Mouse (Mus musculus) hindbrain, embryonic 10.5 days (tissue): Measurements from ENCODE around the gene Prrx2. TPM values are rescaled to one million over a fixed set of nuclear protein-coding genes. Genes with fewer than 3 reads are reported as not detected.
"Not testable (repeated sequence)": the region's sequence is repeated elsewhere in the genome, so short reads cannot be mapped to it uniquely, and the experiment has no call there.

Experiments used
- DNase-seq: peaks from one replicate; pipeline ENCODE4 v3.0.0-alpha.2; 2017; ENCODE audit warnings: low spot score
- H3K27ac ChIP-seq: fragments of 300-500 bp; sonication (generic); 2 replicates; pipeline ENCODE4 v1.5.1; 2016; ENCODE audit warnings: mild to moderate bottlenecking, moderate library complexity
- H3K27me3 ChIP-seq: fragments of 300-500 bp; sonication (generic); 2 replicates; pipeline ENCODE4 v1.6.1; 2016; ENCODE audit warnings: mild to moderate bottlenecking; ENCODE audit not compliant: poor library complexity, insufficient read depth, severe bottlenecking
- H3K36me3 ChIP-seq: fragments of 300-500 bp; sonication (generic); 2 replicates; pipeline ENCODE4 v1.6.1; 2016; ENCODE audit warnings: mild to moderate bottlenecking, moderate library complexity
- H3K4me1 ChIP-seq: fragments of 300-500 bp; sonication (generic); replicated peaks from 2 replicates; pipeline ENCODE4 v1.6.1; 2016; ENCODE audit warnings: mild to moderate bottlenecking
- H3K4me3 ChIP-seq: fragments of 300-500 bp; sonication (generic); 2 replicates; pipeline ENCODE4 v1.5.1; 2016; ENCODE audit warnings: mild to moderate bottlenecking, moderate library complexity
- H3K9me3 ChIP-seq: fragments of 300-500 bp; sonication (generic); 2 replicates; pipeline ENCODE4 v1.6.1; 2016; ENCODE audit warnings: mild to moderate bottlenecking, moderate library complexity
- WGBS: fragments of 180-500 bp; shearing (Covaris S2); methylation state at CpG from one replicate; pipeline ENCODE4 v1.1.7; 2016; 5-methylcytosine and 5-hydroxymethylcytosine counted together
- polyA plus RNA-seq: library from polyadenylated mRNA; unstranded; fragments of >200 nt; fragmentation: Nextera tagmentation; extraction: Ambion mirVana; gene quantifications from 2 replicates; pipeline ENCODE4 v1.2.1, GENCODE M21; 2016

The Prrx2 gene
- polyA plus RNA-seq, 1 experiment from 2014 or later, result 40.6 TPM

DNA sequence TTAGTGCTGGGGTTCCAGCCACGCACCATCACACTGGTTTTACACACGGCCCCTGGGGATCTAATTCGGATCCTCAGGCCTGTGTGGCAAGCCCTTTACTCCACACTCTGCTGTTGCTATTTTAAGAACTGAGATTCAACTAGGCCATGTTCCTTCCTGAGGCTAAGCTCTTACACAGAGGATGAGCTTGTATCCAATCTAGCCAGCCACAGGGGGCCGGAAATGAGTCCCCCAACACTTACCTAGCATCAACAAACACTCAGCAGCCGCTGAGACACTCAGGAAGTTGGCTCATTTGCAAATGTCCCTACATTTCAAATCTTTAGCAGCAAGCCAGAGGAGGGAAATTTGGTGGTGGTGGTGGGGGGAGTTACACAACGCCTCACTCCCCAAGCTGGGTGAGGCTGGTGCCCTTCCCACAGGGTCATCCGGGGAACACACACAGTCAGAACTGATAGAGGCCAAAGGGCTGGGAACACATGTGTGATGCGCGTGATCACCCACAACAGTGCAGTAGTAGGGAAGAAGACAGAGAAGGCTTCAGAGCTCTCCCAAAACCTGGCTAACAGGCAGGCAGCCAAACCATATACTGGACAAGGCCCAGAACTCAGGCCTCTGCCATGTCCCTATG is 92.5 kb downstream of the Prrx2 start:
- no peak for DNase-seq
- no peaks in the 10 kb centered on the region for H3K9me3 ChIP-seq
- H3K27ac ChIP-seq, result peak overlapping the region; percentile 35
- H3K27me3 ChIP-seq, result peaks cover 4% of the 10 kb centered on the region; the same call in 1 of the 2 replicates
- WGBS, result 58% methylated on average over 9 of the region's 9 CpGs
- H3K36me3 ChIP-seq, result no peaks in the 10 kb centered on the region
- H3K4me3 ChIP-seq, result no peak overlapping the region
- H3K4me1 ChIP-seq, result peaks cover 30% of the 10 kb centered on the region

DNA sequence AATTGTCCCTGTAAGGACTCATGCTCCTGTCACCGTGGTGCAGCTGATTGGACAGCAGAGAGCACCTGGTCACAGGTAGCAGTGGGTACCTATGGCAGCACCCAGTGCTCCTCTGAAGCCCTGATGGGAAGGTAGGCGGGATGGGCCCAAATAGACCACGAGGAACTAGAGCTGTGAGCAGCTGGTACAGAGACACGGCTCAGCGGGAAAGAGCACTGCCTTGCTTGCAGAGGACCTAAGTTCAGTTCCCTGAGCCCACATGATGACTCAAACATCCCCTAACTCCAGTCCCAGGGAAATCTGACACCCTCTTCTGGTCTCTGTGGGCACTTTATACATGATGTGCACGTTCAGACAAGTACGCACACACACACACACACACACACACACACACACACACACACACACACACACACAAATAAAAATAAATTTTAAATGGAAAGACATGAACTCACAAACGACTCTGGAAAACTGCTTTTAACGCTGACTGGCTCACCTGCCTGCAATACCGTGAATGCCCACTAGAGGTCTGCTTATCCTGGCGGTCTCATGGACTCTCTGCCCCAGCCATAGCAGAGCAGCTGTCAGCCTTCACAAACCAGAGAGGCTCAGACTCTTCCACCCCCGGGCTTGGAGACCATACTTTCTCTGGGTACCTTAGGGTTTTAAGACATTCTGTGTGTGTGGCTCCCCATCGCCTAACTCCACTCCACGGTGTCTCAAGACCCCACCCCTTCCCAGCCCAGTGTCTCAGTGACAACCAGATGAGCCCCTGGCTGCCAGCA is 93.3 kb downstream of the Prrx2 start:
- Histone ChIP-seq H3K4me1 (peaks cover 30% of the 10 kb centered on the region), H3K36me3 (no peaks in the 10 kb centered on the region), H3K27me3 (peaks cover 4% of the 10 kb centered on the region; the same call in 1 of the 2 replicates), H3K4me3 (no peak overlapping the region), H3K9me3 (no peaks in the 10 kb centered on the region), H3K27ac (0 out of 2 replicates have a peak overlapping the region, but pooled peaks have one; percentile 23)
- WGBS, result 25% methylated on average over 14 of the region's 14 CpGs
- peak; percentile 81 for DNase-seq

DNA sequence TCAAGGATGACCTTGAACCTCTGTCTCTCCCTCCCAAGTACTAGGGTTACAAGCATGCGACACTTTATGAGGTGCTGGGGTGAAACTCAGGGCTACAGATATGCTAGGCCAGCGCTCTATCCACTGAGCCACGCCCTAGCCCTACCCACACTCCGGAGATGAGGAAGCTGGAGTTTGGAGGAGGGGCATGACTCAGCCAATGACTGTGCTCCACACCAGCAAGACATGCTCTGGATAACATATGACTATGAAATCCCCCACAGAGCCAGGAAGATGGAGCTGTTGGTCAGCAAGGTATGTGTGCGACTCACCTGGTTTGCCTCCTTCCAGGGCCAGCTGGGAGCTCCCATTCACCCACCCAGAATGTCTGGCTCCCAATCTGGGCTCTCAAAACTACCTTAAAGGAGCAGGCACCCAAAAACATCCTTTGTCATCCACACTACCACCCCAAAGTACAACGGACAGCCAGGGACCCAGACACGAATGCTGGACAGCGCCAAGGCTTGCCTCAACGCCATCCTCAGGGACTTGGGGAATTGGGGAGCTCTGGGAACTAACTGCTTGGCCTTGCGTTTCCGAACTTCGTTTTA is 94.2 kb downstream of the Prrx2 start:
- H3K27ac ChIP-seq, result peak overlapping the region; percentile 60
- H3K36me3 ChIP-seq, result no peaks in the 10 kb centered on the region
- DNase-seq, result no peak
- H3K4me1 ChIP-seq, result peaks cover 30% of the 10 kb centered on the region
- WGBS, result 33% methylated on average over 12 of the region's 12 CpGs
- peak overlapping the region; percentile 44 for H3K4me3 ChIP-seq
- H3K27me3 ChIP-seq, result peaks cover 4% of the 10 kb centered on the region; the same call in 1 of the 2 replicates
- no peaks in the 10 kb centered on the region for H3K9me3 ChIP-seq

DNA sequence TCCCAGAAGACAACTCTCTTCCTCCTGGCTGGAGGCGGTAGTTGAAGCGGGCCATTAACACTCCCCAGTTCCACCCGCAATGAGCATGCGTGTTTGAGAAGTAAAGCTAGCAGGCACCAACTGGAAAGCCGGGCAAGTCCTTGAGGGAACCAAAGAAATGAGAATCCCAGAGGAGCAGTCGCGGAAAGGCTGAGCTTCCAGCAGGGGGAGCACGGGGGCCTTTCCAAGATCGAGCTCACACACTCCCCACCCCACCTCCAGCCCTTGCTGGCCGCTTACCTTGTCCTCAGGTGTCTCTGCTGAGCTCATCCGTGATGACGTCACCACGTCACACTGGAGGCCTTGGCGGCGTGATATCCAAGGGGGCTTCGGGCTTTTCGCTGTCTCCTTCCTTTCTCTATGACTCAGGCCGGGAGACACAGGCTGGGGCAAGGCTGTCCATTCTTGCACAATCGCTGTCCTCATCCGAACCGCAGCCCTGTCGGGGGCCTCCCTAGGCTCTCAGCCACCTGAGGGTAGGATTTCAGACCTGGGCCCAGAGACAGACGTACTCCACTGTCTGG is 94.8 kb downstream of the Prrx2 start, which contains the start of gene Ptges:
Gene Ptges, minus strand, starts transcription at position 381 of the 563 bp plus-strand sequence.
- 3% methylated on average over 23 of the region's 23 CpGs for WGBS
- no peaks in the 10 kb centered on the region for H3K9me3 ChIP-seq
- no peaks in the 10 kb centered on the region for H3K36me3 ChIP-seq
- peak within 1 kb of the TSS; percentile 60 for H3K27ac ChIP-seq
- peak; percentile 65 for DNase-seq
- peak within 1 kb of the TSS; percentile 44 for H3K4me3 ChIP-seq
- H3K27me3 ChIP-seq, result peaks cover 4% of the 10 kb centered on the region; the same call in 1 of the 2 replicates
- H3K4me1 ChIP-seq, result peaks cover 30% of the 10 kb centered on the region

DNA sequence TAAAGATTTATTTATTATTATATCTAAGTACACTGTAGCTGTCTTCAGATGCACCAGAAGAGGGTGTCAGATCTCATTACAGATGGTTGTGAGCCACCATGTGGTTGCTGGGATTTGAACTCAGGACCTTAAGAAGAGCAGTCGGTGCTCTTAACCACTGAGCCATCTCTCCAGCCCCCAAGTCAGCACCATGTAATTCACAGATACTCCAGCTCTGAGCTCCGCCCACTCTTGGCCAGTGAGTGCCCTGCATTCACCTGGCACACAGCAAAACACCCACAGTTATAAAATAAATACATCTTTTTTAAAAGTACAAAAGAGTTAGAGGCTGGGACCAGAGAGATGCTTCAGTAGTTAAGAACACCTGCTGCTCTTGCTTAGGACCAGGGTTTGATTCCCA is 96.1 kb downstream of the Prrx2 start:
- WGBS, result 85% methylated on average over 2 of the region's 2 CpGs
- H3K36me3 ChIP-seq, H3K4me3 ChIP-seq, H3K27ac ChIP-seq, H3K27me3 ChIP-seq, H3K9me3 ChIP-seq, DNase-seq: not testable (repeated sequence)
- peaks cover 30% of the 10 kb centered on the region for H3K4me1 ChIP-seq

Other genes starting within 250 kb of the Prrx2 start
- 0.33 and 0.47 TPM in 2 replicates for gene Cstad, start 239.9 kb upstream of the Prrx2 start, polyA plus RNA-seq
- 3.1 and 3.4 TPM in 2 replicates for gene 1700001O22Rik, start 31.3 kb upstream of the Prrx2 start, polyA plus RNA-seq
- gene Ntmt1, start 27.1 kb upstream of the Prrx2 start, polyA plus RNA-seq, result 125 and 134 TPM in 2 replicates
- 46.1 and 46.5 TPM in 2 replicates for gene Asb6, start 4.6 kb upstream of the Prrx2 start, polyA plus RNA-seq
- 10.8 and 13.3 TPM in 2 replicates for gene Ptges, start 94.9 kb downstream of the Prrx2 start, polyA plus RNA-seq
- gene Tor1b, start 118.0 kb downstream of the Prrx2 start, polyA plus RNA-seq, result 19.1 and 23.8 TPM in 2 replicates
- gene Tor1a, start 133.0 kb downstream of the Prrx2 start, polyA plus RNA-seq, result 82.4 and 84.1 TPM in 2 replicates
- 61.1 and 73.3 TPM in 2 replicates for gene BC005624, start 147.2 kb downstream of the Prrx2 start, polyA plus RNA-seq
- gene Usp20, start 147.3 kb downstream of the Prrx2 start, polyA plus RNA-seq, result 19.3 and 25.9 TPM in 2 replicates